Mouse (Mus musculus) gastrocnemius, postnatal 25 days (tissue): ENCODE measurements at regions not wholly inside any gene's neighbourhood (a gene's known extent, or its start where the extent isn't known, plus 50 kb on each side); places are given as distances from the start of the nearest gene placed in this dataset.
A peak's percentile ranks its signal among the peaks of the same experiment; 100 is the strongest.
"Not testable (repeated sequence)": the region's sequence is repeated elsewhere in the genome, so short reads cannot be mapped to it uniquely, and the experiment has no call there.

Source experiments
- DNase-seq: peaks from one replicate; pipeline ENCODE4 v3.0.0; 2022

- no peak for DNase-seq
Measured at GRCm38 (mm10) chr17:4563641-4564040, 430.5 kb upstream of the Arid1b start.

GRCm38 (mm10) chr17:4576883-4577282, 417.2 kb upstream of the Arid1b start:
- no peak for DNase-seq

- DNase-seq: no peak
Measured at GRCm38 (mm10) chr17:4581851-4582250, 412.3 kb upstream of the Arid1b start.

GRCm38 (mm10) chr17:4610481-4610880, 383.7 kb upstream of the Arid1b start:
- DNase-seq: no peak

- DNase-seq: no peak
Measured at GRCm38 (mm10) chr17:4610993-4611392, 383.1 kb upstream of the Arid1b start.

GRCm38 (mm10) chr17:4611711-4612110, 382.4 kb upstream of the Arid1b start:
- DNase-seq: no peak

- DNase-seq: peak; percentile 38
Measured at GRCm38 (mm10) chr17:4612136-4612535, 382.0 kb upstream of the Arid1b start.

- no peak for DNase-seq
Measured at GRCm38 (mm10) chr17:4612741-4613140, 381.4 kb upstream of the Arid1b start.

GRCm38 (mm10) chr17:4620361-4620760, 373.8 kb upstream of the Arid1b start:
- DNase-seq: no peak

GRCm38 (mm10) chr17:4626126-4626525, 368.0 kb upstream of the Arid1b start:
- DNase-seq: not testable (repeated sequence)

- no peak for DNase-seq
Measured at GRCm38 (mm10) chr17:4627542-4627941, 366.6 kb upstream of the Arid1b start.

- no peak for DNase-seq
Measured at GRCm38 (mm10) chr17:4631122-4631521, 363.0 kb upstream of the Arid1b start.

GRCm38 (mm10) chr17:4632506-4632905, 361.6 kb upstream of the Arid1b start:
- no peak for DNase-seq

- DNase-seq: no peak
Measured at GRCm38 (mm10) chr17:4633771-4634170, 360.4 kb upstream of the Arid1b start.

GRCm38 (mm10) chr17:4636796-4637353, 357.3 kb upstream of the Arid1b start:
- no peak for DNase-seq

GRCm38 (mm10) chr17:4639531-4639930, 354.6 kb upstream of the Arid1b start:
- DNase-seq: no peak

GRCm38 (mm10) chr17:4640555-4640954, 353.6 kb upstream of the Arid1b start:
- DNase-seq: peak; percentile 72

- DNase-seq: no peak
Measured at GRCm38 (mm10) chr17:4641166-4641565, 353.0 kb upstream of the Arid1b start.

GRCm38 (mm10) chr17:4642046-4642445, 352.1 kb upstream of the Arid1b start:
- no peak for DNase-seq

GRCm38 (mm10) chr17:4643343-4643742, 350.8 kb upstream of the Arid1b start:
- no peak for DNase-seq

- no peak for DNase-seq
Measured at GRCm38 (mm10) chr17:4648603-4649002, 345.5 kb upstream of the Arid1b start.

- DNase-seq: no peak
Measured at GRCm38 (mm10) chr17:4654221-4654620, 339.9 kb upstream of the Arid1b start.

GRCm38 (mm10) chr17:4661996-4662395, 332.1 kb upstream of the Arid1b start:
- no peak for DNase-seq

- no peak for DNase-seq
Measured at GRCm38 (mm10) chr17:4668511-4668910, 325.6 kb upstream of the Arid1b start.

- DNase-seq: no peak
Measured at GRCm38 (mm10) chr17:4673271-4673670, 320.9 kb upstream of the Arid1b start.
